Mouse (Mus musculus) myocyte (in vitro differentiated cells): ENCODE measurements around the gene Sh3gl1. TPM values are rescaled to one million over a fixed set of nuclear protein-coding genes. Genes with fewer than 3 reads are reported as not detected.
A peak's percentile ranks its signal among the peaks of the same experiment; 100 is the strongest.

Source experiments
- H3K27me3 ChIP-seq: one replicate; pipeline ENCODE4 v1.6.1; 2011; ENCODE audit not compliant: control insufficient read depth, insufficient read depth, insufficient read length
- H3K36me3 ChIP-seq: one replicate; pipeline ENCODE4 v1.6.1; 2011; ENCODE audit not compliant: control insufficient read depth, insufficient read depth
- H3K4me2 ChIP-seq: one replicate; pipeline ENCODE4 v1.6.1; 2011; ENCODE audit warnings: low read depth, control low read depth
- H3K4me3 ChIP-seq: one replicate; pipeline ENCODE4 v1.5.1; 2011; ENCODE audit warnings: mild to moderate bottlenecking, control low read depth, moderate library complexity
- H3K79me2 ChIP-seq: one replicate; pipeline ENCODE4 v1.6.1; 2011; ENCODE audit not compliant: control insufficient read depth, insufficient read depth
- H3ac ChIP-seq: one replicate; pipeline ENCODE4 v1.6.1; 2011; ENCODE audit not compliant: control insufficient read depth, insufficient read length
- CEBPB ChIP-seq: IDR thresholded peaks from 2 replicates; pipeline ENCODE4 v1.6.1; 2011; ENCODE audit warnings: mild to moderate bottlenecking, moderate library complexity; ENCODE audit not compliant: poor library complexity, insufficient read depth, severe bottlenecking
- E2F4 ChIP-seq: IDR thresholded peaks from one replicate; pipeline ENCODE4 v1.6.1; 2011; ENCODE audit warnings: mild to moderate bottlenecking, control low read depth, moderate library complexity; ENCODE audit not compliant: insufficient read depth
- MAX ChIP-seq: IDR thresholded peaks from one replicate; pipeline ENCODE4 v1.6.1; 2011; ENCODE audit warnings: low read depth, mild to moderate bottlenecking, control low read depth
- MYOD1 ChIP-seq, 3 experiments: IDR thresholded peaks; one replicate each; pipeline ENCODE4 v1.6.1; 2011; ENCODE audit warnings: control low read depth in 2 of 3, low read depth in 2 of 3, mild to moderate bottlenecking in 2 of 3, moderate library complexity in 1 of 3; ENCODE audit not compliant: insufficient read length in 2 of 3, control insufficient read depth in 1 of 3
- MYOG ChIP-seq, 3 experiments: IDR thresholded peaks; one replicate each; pipeline ENCODE4 v1.6.1; 2011; ENCODE audit warnings: control low read depth in 2 of 3, low read depth in 2 of 3, mild to moderate bottlenecking in 2 of 3; ENCODE audit not compliant: insufficient read length in 2 of 3, control insufficient read depth in 1 of 3, insufficient read depth in 1 of 3
- POLR2A ChIP-seq: IDR thresholded peaks from one replicate; pipeline ENCODE4 v1.6.1; 2011; ENCODE audit warnings: low read depth, mild to moderate bottlenecking, control low read depth, moderate library complexity; ENCODE audit not compliant: insufficient read length
- POLR2AphosphoS2 ChIP-seq: IDR thresholded peaks from one replicate; pipeline ENCODE4 v1.6.1; 2011; ENCODE audit warnings: low read depth, control low read depth; ENCODE audit not compliant: insufficient read length
- REST ChIP-seq: IDR thresholded peaks from one replicate; pipeline ENCODE4 v1.6.1; 2011; ENCODE audit warnings: mild to moderate bottlenecking, control low read depth, moderate library complexity; ENCODE audit not compliant: insufficient read depth, insufficient read length
- SRF ChIP-seq: IDR thresholded peaks from one replicate; pipeline ENCODE4 v1.6.1; 2011; ENCODE audit warnings: low read depth; ENCODE audit not compliant: control insufficient read depth, insufficient read length
- TCF12 ChIP-seq: IDR thresholded peaks from one replicate; pipeline ENCODE4 v1.6.1; 2011; ENCODE audit warnings: mild to moderate bottlenecking, control low read depth; ENCODE audit not compliant: poor library complexity, insufficient read depth, severe bottlenecking
- TCF3 ChIP-seq: IDR thresholded peaks from one replicate; pipeline ENCODE4 v1.6.1; 2011; ENCODE audit warnings: low read depth, control low read depth; ENCODE audit not compliant: insufficient read length
- USF1 ChIP-seq: IDR thresholded peaks from one replicate; pipeline ENCODE4 v1.6.1; 2011; ENCODE audit warnings: low read depth, mild to moderate bottlenecking, control low read depth, moderate library complexity
- polyA plus RNA-seq: library from polyadenylated mRNA; unstranded; fragments of >200 nt; fragmentation: generic; extraction: Trizol; gene quantifications from one replicate; pipeline ENCODE4 v1.2.1, GENCODE M21; 2012; ENCODE audit warnings: missing spikeins

The Sh3gl1 gene
- polyA plus RNA-seq, 1 experiment: 66.9 TPM

DNA sequence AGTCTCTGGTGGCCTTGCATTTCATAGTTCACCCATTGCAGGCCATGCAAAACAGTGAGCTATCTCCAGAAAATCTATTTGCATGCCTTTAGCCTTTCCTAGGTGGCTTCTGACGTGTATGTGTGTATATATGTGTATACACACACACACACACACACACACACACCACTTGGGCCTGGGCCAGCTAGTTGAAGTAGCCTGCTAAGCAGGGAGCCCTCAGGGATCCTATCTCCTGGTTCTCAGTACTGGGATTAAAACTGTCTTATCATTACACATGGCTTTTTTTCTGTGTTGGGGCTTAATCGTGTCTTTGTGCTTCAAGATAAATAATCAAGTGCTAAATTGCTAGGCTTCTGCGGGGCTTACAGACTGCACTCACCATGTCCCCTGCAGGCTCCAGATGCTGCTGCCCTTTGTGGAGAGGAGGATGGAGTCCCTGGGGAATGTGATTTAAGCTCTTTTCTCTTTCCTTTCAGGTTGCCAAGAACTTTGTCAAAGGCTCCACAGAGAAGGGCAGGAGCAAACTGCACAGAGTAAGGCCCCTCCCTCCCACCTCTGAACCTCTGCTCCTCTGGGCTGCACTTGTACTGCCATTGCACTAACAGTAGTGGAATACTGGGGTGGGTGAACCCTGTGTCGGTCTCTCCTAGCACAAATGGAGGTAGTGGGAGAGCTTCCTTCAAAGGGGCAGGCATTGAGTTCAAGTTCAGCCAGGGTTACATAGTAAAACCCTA, 19.7 kb upstream of the Sh3gl1 start:
- Histone ChIP-seq H3K27me3 (no peaks in the 10 kb centered on the region), H3K79me2 (peaks cover 21% of the 10 kb centered on the region), H3K4me3 (no peak overlapping the region), H3ac (no peak overlapping the region), H3K4me2 (no peak overlapping the region), H3K36me3 (peaks cover 5% of the 10 kb centered on the region)
- no peak for TF ChIP-seq REST
- TF ChIP-seq CEBPB: no peak
- TF ChIP-seq MYOG (IDR thresholded peaks at IDR 0.05; ENCODE audit: control insufficient read depth in 1 of 3, insufficient read depth in 1 of 3, insufficient read length in 2 of 3, low read depth in 2 of 3): no peak
- TF ChIP-seq MAX: no peak
- no peak for TF ChIP-seq TCF3
- TF ChIP-seq POLR2A: no peak
- no peak for TF ChIP-seq USF1
- TF ChIP-seq SRF: no peak
- TF ChIP-seq POLR2AphosphoS2: no peak
- no peak for TF ChIP-seq MYOD1 (IDR thresholded peaks at IDR 0.05; ENCODE audit: control insufficient read depth in 1 of 3, insufficient read length in 2 of 3, low read depth in 2 of 3)
- no peak for TF ChIP-seq TCF12
- TF ChIP-seq E2F4: no peak

DNA sequence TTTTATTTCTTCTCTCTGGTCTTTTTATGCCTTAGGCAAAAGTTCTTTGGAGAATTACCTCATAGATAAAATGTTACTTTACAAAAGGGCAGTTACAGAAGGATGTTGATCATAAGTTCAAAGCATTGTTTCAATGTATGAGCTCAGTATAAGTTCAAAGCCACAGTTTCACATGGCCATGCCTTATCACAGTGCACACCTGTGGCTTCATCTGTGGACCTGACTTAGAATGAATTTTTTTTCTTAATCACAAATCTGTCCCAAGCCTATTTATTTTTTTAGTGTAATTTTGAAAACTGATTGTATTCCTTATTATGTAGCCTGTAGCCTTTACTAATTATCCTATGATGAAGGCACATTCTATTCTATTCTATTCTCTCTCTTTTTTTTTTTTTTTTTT, 18.5 kb upstream of the Sh3gl1 start:
- no peak for TF ChIP-seq TCF12
- TF ChIP-seq MYOD1 (IDR thresholded peaks at IDR 0.05; ENCODE audit: control insufficient read depth in 1 of 3, insufficient read length in 2 of 3, low read depth in 2 of 3): no peak
- no peak for TF ChIP-seq REST
- no peak for TF ChIP-seq CEBPB
- TF ChIP-seq POLR2AphosphoS2: no peak
- TF ChIP-seq POLR2A: no peak
- no peak for TF ChIP-seq MYOG (IDR thresholded peaks at IDR 0.05; ENCODE audit: control insufficient read depth in 1 of 3, insufficient read depth in 1 of 3, insufficient read length in 2 of 3, low read depth in 2 of 3)
- no peak for TF ChIP-seq SRF
- no peak for TF ChIP-seq TCF3
- no peak for TF ChIP-seq USF1
- TF ChIP-seq MAX: no peak
- no peak for TF ChIP-seq E2F4
- no peak overlapping the region for H3K4me2 ChIP-seq
- H3K4me3 ChIP-seq: no peak overlapping the region
- H3K27me3 ChIP-seq: no peaks in the 10 kb centered on the region
- H3K36me3 ChIP-seq: no peaks in the 10 kb centered on the region
- peaks cover 22% of the 10 kb centered on the region for H3K79me2 ChIP-seq
- H3ac ChIP-seq: no peak overlapping the region

DNA sequence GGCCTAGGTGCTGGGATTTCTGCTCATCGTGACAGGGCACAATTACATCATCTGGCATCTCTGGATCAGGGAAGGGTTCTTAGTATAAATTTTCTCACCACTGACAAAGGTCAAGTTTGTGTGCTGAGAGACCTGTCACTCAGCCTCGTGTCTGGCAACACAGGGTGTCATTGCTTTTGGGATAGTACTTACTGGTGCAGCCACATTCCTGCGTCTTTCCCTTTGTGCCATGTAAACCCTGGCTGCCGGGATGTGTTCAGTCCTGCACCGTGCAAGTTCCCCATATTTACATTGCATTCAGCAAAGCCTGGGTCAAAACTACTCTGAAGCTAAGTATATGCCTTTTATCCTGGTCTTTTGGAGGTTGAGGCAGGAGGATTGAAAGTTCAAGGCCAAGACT, 14.9 kb upstream of the Sh3gl1 start:
- Histone ChIP-seq H3K36me3 (no peaks in the 10 kb centered on the region), H3K4me3 (no peak overlapping the region), H3ac (no peak overlapping the region), H3K4me2 (no peak overlapping the region), H3K27me3 (no peaks in the 10 kb centered on the region), H3K79me2 (peaks cover 22% of the 10 kb centered on the region)
- TF ChIP-seq MAX (no peak), TCF12 (no peak), MYOD1 (IDR thresholded peaks at IDR 0.05; ENCODE audit: control insufficient read depth in 1 of 3, insufficient read length in 2 of 3, low read depth in 2 of 3) (no peak), POLR2A (no peak), E2F4 (no peak)

DNA sequence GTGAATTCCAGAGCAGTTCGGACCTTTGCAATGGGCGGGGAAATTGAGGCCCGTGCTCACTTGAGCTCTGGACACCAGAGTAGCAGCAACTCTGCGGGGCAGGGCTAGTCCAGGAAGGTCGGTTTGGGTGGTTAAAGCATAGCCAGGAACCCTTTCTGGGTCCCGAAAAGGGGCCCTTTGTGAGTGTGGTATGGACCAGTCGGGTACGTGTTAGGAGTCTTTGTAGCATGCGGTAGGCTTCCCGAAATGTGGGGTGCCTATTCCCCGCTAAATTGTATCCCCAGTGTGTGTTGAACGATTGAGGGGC, 4.4 kb upstream of the Sh3gl1 start:
- H3K27me3 ChIP-seq: no peaks in the 10 kb centered on the region
- no peak for TF ChIP-seq E2F4
- no peak for TF ChIP-seq SRF
- TF ChIP-seq TCF12: no peak
- TF ChIP-seq MYOD1 (IDR thresholded peaks at IDR 0.05; ENCODE audit: control insufficient read depth in 1 of 3, insufficient read length in 2 of 3, low read depth in 2 of 3): no peak
- TF ChIP-seq MAX: no peak
- TF ChIP-seq CEBPB: no peak
- no peak for TF ChIP-seq POLR2AphosphoS2
- TF ChIP-seq POLR2A: no peak
- no peak for TF ChIP-seq TCF3
- TF ChIP-seq USF1: no peak
- TF ChIP-seq MYOG (IDR thresholded peaks at IDR 0.05; ENCODE audit: control insufficient read depth in 1 of 3, insufficient read depth in 1 of 3, insufficient read length in 2 of 3, low read depth in 2 of 3): no peak
- TF ChIP-seq REST: no peak
- H3K4me2 ChIP-seq: peak overlapping the region; percentile 88
- H3K4me3 ChIP-seq: peak overlapping the region; percentile 57
- peaks cover 54% of the 10 kb centered on the region for H3K79me2 ChIP-seq
- H3ac ChIP-seq: peak overlapping the region; percentile 67
- H3K36me3 ChIP-seq: no peaks in the 10 kb centered on the region
